Mouse (Mus musculus) mature B cell (primary cell): Measurements from ENCODE around the gene C1s1.
"Not testable (repeated sequence)": the region's sequence is repeated elsewhere in the genome, so short reads cannot be mapped to it uniquely, and the experiment has no call there.

Source experiments
- in situ Hi-C: fragments of 300-500 bp; cut with MboI; formaldehyde crosslinking; loops from 2 replicates; pipeline ENCODE4 v1.14.3; 2019

Gene C1s1

GRCm38 (mm10) chr6:124542284-124542683, at the start of gene C1s1:
C1s1 (minus strand) TSS chr6:124542359.
- in situ Hi-C loops, result not testable (repeated sequence)

GRCm38 (mm10) chr6:124588771-124589170, 46.6 kb upstream of the C1s1 start:
- in situ Hi-C loops, result no loop called here

GRCm38 (mm10) chr6:124586266-124586665, 44.1 kb upstream of the C1s1 start:
- in situ Hi-C loops, result no loop called here

GRCm38 (mm10) chr6:124585761-124586160, 43.6 kb upstream of the C1s1 start:
- in situ Hi-C loops, result no loop called here

- in situ Hi-C loops, result no loop called here
Observed at GRCm38 (mm10) chr6:124584935-124585334, 42.8 kb upstream of the C1s1 start.

GRCm38 (mm10) chr6:124582231-124582630, 40.1 kb upstream of the C1s1 start:
- in situ Hi-C loops, result no loop called here

GRCm38 (mm10) chr6:124580155-124580554, 38.0 kb upstream of the C1s1 start:
- in situ Hi-C loops, result not testable (repeated sequence)

- in situ Hi-C loops, result not testable (repeated sequence)
Observed at GRCm38 (mm10) chr6:124575155-124575678, 33.1 kb upstream of the C1s1 start.

- in situ Hi-C loops, result no loop called here
Observed at GRCm38 (mm10) chr6:124570026-124570425, 27.9 kb upstream of the C1s1 start, which contains the start of gene C1rb. C1rb (plus strand) TSS chr6:124570294.

- in situ Hi-C loops, result not testable (repeated sequence)
Observed at GRCm38 (mm10) chr6:124561611-124562010, 19.5 kb upstream of the C1s1 start.

- in situ Hi-C loops, result not testable (repeated sequence)
Observed at GRCm38 (mm10) chr6:124561156-124561555, 19.0 kb upstream of the C1s1 start.

- in situ Hi-C loops, result not testable (repeated sequence)
Observed at GRCm38 (mm10) chr6:124555956-124556355, 13.8 kb upstream of the C1s1 start.

GRCm38 (mm10) chr6:124552766-124553165, 10.6 kb upstream of the C1s1 start:
- in situ Hi-C loops, result no loop called here

GRCm38 (mm10) chr6:124549023-124549550, 6.9 kb upstream of the C1s1 start:
- in situ Hi-C loops, result no loop called here

GRCm38 (mm10) chr6:124547979-124548378, 5.8 kb upstream of the C1s1 start:
- in situ Hi-C loops, result not testable (repeated sequence)

- in situ Hi-C loops, result no loop called here
Observed at GRCm38 (mm10) chr6:124545425-124545824, 3.3 kb upstream of the C1s1 start.

- in situ Hi-C loops, result no loop called here
Observed at GRCm38 (mm10) chr6:124544466-124544865, 2.3 kb upstream of the C1s1 start.

- in situ Hi-C loops, result not testable (repeated sequence)
Observed at GRCm38 (mm10) chr6:124541176-124541575, 983 bp downstream of the C1s1 start.

GRCm38 (mm10) chr6:124536125-124536829, 5.9 kb downstream of the C1s1 start:
- in situ Hi-C loops, result not testable (repeated sequence)

GRCm38 (mm10) chr6:124531077-124531476, 11.1 kb downstream of the C1s1 start:
- in situ Hi-C loops, result no loop called here

GRCm38 (mm10) chr6:124527881-124528280, 14.3 kb downstream of the C1s1 start:
- in situ Hi-C loops, result no loop called here

- in situ Hi-C loops, result not testable (repeated sequence)
Observed at GRCm38 (mm10) chr6:124522082-124522481, 20.1 kb downstream of the C1s1 start.

GRCm38 (mm10) chr6:124517733-124518132, 24.4 kb downstream of the C1s1 start:
- in situ Hi-C loops, result not testable (repeated sequence)
